Mouse (Mus musculus) ES-E14 (cell line): ENCODE measurements around the gene Qsox1.

ENCODE experiments used
- HCFC1 ChIP-seq: IDR thresholded peaks from 2 replicates; pipeline ENCODE4 v1.6.1; 2012; ENCODE audit warnings: low read length, inconsistent platforms, borderline replicate concordance; ENCODE audit not compliant: insufficient read depth
- MAFK ChIP-seq: IDR thresholded peaks from 2 replicates; pipeline ENCODE4 v1.6.1; 2014; ENCODE audit warnings: mild to moderate bottlenecking, low read depth, low read length, inconsistent platforms; ENCODE audit not compliant: insufficient read depth

DNA sequence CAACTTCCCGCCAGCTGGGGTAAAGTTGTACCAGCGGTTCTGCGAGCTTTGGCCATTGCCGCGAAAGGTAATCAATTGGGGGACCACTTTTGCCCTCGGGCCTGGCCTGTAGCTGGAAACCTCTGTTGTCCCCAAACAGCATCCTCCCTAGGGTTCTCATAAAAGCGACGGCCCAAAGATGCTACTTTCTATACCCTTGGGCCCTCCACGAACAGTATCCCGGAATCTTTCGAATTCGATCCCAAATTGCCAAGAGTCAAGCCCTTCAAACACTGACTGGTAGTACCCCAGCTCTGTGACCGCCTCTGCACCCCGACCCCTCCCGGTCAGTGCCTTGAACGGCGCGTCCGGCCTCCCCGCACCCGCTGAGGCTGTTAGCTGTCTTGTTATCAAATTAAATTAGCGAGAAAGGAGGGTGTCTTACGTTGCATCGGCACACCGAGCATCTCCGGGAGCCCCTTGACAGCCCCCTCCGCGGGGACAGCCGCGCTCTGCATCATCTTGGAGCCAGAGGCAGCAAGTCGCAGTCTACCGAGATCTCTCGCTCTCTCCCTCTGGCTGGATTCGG lies 71.2 kb downstream of the Qsox1 start:
- TF ChIP-seq MAFK (no peak), HCFC1 (no peak)
